Mouse (Mus musculus): ENCODE data around the gene Zfp704.

Zfp704 gene

GRCm38 (mm10) chr3:9461660-9462059 lies 148.2 kb downstream of the Zfp704 start:
- DNase-seq (ENCODE audit: low spot score in 2 of 2): peak in 1 of 2 experiments; percentile 12

- DNase-seq (ENCODE audit: low spot score in 2 of 2): no peak
Observed at GRCm38 (mm10) chr3:9460284-9460683, 149.6 kb downstream of the Zfp704 start.

DNA sequence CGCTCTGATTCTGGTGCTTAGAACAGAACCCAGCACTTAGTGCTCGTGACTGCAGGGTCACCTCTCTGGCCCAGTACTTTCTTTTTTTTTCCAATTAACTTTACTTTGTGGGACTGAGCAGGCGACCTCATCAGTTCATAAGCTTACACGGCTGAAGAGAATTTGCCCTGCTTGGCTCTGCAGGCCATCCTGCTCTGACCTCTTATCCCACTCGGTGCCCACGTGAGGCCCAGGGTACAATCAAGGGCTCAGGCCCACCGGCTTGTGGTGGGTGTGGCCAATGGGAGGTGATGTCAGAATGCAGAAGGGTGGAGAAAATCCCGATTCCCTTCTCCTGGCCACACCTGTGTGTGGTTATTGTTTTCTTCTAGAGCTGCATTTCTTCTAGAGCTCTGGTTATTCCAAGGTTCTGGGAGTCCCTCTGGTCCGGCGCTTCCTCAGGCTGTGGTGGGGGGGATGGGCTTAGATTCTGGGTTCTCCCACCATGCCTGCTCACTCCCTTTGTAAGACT lies 153.4 kb downstream of the Zfp704 start:
- DNase-seq (ENCODE audit: low spot score in 2 of 2): no peak

- no peak for DNase-seq (ENCODE audit: low spot score in 2 of 2)
Observed at GRCm38 (mm10) chr3:9455351-9455750, 154.5 kb downstream of the Zfp704 start.

- DNase-seq (ENCODE audit: low spot score in 2 of 2): peak; percentile 49 to 63
Observed at GRCm38 (mm10) chr3:9454556-9455330, 155.1 kb downstream of the Zfp704 start.

DNA sequence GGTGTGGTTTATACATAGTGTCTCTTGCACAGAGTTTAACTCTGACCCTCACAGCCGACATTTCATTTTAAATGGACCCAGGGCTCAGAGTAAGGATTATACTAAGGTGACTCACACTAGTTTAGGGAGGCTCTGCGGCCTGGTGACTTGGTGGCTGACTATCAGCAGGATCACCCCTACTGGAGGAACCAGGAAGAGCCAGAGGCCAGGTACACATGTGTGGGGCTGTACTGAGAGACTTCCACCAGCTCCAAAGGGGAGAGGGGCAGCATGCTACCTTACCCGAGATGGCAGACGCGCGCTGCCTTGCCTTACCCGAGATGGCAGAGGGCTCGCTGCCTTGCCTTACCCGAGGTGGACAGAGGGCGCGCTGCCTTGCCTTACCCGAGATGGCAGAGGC lies 159.4 kb downstream of the Zfp704 start:
- DNase-seq (ENCODE audit: low spot score in 2 of 2): no peak

DNA sequence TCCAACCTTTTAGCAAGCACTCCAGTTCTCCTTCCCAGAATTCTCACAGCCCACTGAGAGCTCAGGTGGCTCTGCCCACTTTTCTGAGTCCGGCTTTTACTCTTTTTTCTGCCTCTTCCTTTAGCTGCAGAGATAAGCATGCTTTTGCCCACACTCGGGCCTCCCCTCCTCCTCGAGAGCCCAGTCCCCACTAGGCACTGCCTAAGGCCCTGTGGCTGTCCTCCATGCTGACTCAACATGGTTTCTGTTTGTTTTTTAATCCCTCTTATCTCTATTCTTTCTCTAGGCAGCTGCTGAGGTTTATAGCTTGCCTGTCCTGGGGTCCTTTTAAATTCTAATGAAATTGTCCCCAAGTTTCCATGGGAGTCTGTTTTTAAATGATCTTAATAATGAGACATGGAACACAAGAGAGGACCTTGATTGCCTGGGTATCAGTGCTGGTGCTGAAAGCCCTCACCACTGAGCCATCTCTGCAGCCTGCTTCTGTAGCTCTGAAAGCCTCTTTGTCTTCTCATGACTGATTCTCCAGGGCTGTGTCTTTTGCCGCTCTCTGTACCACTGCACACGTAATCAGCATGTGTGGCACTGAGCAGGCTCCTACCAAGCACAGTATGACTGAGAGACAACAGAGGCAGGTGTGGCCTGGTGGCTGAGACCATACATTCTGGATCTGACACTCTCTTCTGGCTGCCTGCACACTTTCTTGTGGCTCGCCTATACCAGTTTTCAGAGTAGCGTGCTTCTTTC lies 160.5 kb downstream of the Zfp704 start:
- DNase-seq (ENCODE audit: low spot score in 2 of 2): no peak

DNA sequence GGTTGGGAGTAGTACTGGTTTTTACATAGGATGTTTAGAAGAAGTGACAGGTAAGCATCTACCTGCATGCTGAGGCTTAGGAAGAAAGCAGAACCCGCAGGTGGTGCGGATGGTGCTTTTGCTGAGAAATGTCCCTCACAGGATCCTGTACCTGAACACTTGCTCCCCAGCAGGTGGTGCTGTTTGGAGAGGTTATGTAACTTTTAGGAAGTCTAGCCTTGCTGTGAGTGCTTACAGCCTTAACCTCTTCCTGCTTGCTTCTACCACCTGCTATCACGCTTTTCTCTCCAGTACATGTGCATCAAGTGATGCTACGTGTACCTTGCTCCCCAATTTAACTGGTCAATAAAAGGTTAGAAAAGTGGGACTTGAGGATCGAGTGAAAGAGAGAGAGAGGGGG lies 161.3 kb downstream of the Zfp704 start:
- DNase-seq (ENCODE audit: low spot score in 2 of 2): no peak

DNA sequence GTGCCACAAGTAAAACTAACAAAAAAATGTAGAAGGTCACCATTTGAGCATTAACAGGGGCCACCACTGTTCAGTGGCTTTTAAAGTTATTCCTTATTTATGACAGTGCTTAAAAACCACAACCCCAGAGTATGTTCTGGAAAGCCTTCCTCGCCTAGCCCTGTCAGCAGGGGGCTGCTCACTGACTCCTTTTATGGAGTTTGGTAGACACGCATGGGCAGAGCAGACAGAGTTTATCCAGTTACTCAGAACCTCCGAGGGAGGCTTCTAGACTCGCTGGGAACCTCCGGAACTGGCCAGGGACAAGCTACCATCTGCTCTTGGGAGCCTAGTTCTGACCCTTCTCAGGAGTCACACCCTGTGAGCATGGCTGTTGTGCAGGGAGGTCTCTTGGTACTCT lies 165.3 kb downstream of the Zfp704 start:
- DNase-seq (ENCODE audit: low spot score in 2 of 2): no peak

DNA sequence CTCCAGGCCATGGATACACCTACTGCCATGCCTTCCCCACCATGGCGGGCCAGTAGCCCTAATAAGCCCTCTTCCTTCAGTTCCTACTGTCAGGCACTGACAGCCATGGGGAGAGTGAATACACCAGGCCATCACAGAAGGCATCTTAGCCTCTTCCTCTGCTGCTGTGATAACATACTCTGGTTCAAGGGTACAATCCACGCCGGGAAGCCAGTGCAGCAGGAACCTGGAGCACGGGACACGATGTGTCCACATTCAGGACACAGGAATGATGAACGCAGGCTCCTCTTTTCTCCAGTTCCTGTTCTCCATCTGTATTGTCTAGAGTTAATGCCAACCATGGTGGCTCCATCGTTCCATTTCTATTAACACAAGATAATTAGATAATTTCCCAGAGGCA lies 165.9 kb downstream of the Zfp704 start:
- DNase-seq (ENCODE audit: low spot score in 2 of 2): no peak

DNA sequence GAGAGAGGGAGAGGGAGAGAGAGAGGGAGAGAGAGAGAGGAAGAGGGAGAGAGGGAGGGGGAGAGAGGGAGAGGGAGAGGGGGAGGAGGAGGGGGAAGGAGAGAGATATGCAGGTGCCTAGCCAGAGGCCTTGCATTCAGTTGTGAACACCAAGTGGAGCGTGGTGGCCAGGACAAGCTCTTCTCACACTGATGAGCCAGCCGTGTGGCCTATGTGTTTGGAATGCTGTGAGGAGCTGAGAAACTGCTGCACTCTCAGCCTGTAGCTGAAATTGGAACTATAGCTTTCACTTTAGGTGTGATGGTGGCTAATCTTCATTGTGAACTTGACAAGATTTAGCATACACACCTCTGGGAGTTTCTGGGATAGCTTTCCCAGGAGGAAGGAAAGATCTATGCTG lies 166.4 kb downstream of the Zfp704 start:
- no peak for DNase-seq (ENCODE audit: low spot score in 2 of 2)

GRCm38 (mm10) chr3:9441566-9442540 lies 168.0 kb downstream of the Zfp704 start:
- peak in 1 of 2 experiments; percentile 68 for DNase-seq (ENCODE audit: low spot score in 2 of 2)

GRCm38 (mm10) chr3:9440466-9440865 lies 169.4 kb downstream of the Zfp704 start:
- no peak for DNase-seq (ENCODE audit: low spot score in 2 of 2)

DNA sequence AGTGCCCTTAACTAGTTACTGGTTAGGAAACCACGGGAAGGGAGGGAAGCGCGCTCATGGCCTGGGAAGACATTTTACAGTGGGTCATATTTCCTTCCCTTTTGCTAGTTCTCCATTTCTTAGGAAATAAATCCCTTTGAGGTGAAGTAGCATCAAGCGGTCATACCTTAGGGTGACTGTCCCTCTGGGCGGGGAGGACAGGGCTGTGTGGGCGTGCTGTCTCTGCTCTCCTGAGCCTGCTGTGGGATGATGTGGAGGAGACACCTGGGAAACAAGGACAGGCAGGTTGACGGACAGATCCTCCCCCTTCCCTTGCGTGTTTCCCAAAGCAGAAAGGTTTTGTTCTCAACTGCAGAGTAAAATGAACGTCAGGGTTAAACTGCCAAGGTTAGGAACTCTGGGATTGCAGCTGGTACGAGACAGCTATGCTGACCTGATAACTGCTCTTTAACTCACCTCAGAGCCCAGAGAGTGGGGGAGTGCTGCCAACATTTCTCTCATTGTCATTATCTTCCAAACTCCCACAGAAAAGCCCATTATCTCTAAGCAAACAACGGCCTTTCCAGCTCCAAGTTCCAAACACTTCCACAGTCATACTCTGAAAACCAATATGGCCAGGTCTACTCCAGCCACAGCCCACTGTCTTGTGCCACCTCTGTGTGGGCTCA lies 170.1 kb downstream of the Zfp704 start:
- DNase-seq (ENCODE audit: low spot score in 2 of 2): no peak

GRCm38 (mm10) chr3:9436256-9436655 lies 173.6 kb downstream of the Zfp704 start:
- no peak for DNase-seq (ENCODE audit: low spot score in 2 of 2)

- DNase-seq (ENCODE audit: low spot score in 2 of 2): no peak
Observed at GRCm38 (mm10) chr3:9434394-9435175, 175.3 kb downstream of the Zfp704 start.

DNA sequence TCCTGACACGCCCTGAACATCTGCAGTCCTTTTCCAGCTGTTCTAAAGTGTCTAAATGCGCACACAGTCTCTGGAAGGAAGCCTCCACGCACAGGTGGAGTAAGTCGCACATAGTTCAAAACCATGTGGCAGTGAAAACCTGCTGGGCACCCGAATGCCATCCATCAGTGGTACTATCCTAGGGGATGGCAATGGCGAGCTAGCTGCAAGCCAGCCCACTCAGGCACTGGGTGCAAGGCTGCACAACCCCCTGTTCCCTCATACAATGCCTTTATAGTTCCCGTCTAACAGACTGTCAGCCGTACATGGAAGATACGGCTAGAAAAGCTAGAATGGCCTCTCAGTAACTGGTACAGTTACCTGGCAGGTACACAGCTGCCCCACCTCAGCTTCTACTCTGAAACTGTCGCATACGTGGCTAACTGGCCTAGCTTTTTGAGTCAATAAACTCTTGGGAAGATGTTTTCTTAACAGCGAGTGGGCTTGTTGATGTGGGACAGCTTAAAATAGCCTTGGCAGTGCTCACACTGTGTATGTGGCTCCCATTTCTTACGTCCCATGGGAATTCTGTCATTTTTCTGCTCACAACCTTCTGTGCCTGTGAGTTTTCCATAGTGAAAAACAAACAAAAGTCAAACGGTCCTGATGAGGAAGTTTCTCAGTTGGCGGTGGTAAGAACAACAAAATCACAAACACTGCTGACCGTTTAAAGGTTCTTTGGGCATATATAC lies 176.9 kb downstream of the Zfp704 start:
- DNase-seq (ENCODE audit: low spot score in 2 of 2): no peak

- no peak for DNase-seq (ENCODE audit: low spot score in 2 of 2)
Observed at GRCm38 (mm10) chr3:9432226-9432625, 177.7 kb downstream of the Zfp704 start.

DNA sequence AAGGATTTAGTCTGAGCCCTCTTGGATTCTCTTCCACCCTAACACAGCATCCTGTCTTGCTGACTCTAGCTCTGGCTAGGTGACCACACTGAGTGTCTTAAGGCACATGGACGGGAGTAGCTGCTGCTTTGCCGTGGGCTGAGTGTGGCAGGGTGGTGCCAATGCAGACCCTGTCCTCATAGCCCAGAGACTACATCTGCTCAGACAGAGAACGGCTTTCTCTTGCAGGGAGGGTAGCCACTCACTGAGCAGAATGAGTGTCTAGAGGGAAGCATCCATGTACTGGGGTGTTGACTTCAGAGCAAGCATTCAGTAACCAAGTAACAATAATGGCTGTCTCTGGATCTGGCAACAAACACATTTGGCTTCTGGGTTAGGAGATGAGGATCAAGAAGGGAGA lies 179.9 kb downstream of the Zfp704 start:
- DNase-seq (ENCODE audit: low spot score in 2 of 2): no peak

DNA sequence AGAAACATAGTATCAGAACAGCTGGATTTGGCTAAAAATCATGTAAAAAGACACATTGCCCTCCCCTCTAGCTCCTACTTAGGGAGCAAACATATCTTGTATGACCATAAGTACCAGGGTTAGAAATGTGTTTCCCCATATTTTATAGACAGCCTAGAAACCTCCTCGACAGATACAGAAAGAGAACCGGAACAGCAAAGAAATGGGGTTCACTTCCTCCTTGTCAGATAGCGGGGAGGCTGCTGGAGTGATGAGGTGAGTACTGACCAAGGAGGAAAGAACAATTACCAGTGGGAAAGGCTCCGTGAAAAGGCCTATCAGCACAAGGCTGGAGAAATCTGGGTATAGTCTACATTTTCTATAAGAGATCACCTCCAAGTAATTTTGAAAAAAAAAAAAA lies 182.1 kb downstream of the Zfp704 start:
- DNase-seq (ENCODE audit: low spot score in 2 of 2): no peak

Data from frontal cortex, postnatal 36 days (tissue).